Mouse (Mus musculus): ENCODE data around the gene Rsc1a1.

GRCm38 (mm10) chr4:141651286-141651685 lies 34.1 kb downstream of the Rsc1a1 start:
- no peak for TF ChIP-seq POLR2A (IDR thresholded peaks at IDR 0.05; ENCODE audit: borderline replicate concordance, control insufficient read depth, low read depth, low read length)
- TF ChIP-seq CTCF (IDR thresholded peaks at IDR 0.05; ENCODE audit: control insufficient read depth, insufficient read depth, low read length): no peak

All from bone marrow, adult 2 months (tissue).